Mouse (Mus musculus) CD4-positive, CD25-positive, alpha-beta regulatory T cell, adult 2 months (primary cell): ENCODE measurements around the gene Setd3.
A peak's percentile ranks its signal among the peaks of the same experiment; 100 is the strongest.

ENCODE experiments used
- DNase-seq: peaks from one replicate; pipeline ENCODE4 v3.0.0-alpha.2; 2012; ENCODE audit warnings: low read depth, low spot score

Setd3 gene

DNA sequence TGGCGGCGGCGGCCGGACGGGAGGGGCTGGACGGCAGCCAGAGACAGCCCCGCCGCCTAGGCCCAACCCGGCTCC is at the start of gene Setd3:
TSS of gene Setd3 (minus strand) at position 69 of the 75 bp plus-strand sequence.
- DNase-seq, result no peak

- DNase-seq, result no peak
These were observed 48.4 kb upstream of the Setd3 start for GRCm38 (mm10) chr12:108227527-108227926.

GRCm38 (mm10) chr12:108226941-108227340 is 47.8 kb upstream of the Setd3 start:
- no peak for DNase-seq

- DNase-seq, result no peak
These were observed 47.1 kb upstream of the Setd3 start for GRCm38 (mm10) chr12:108226216-108226615.

GRCm38 (mm10) chr12:108225781-108226180 is 46.7 kb upstream of the Setd3 start:
- DNase-seq, result no peak

- DNase-seq, result no peak
These were observed 44.2 kb upstream of the Setd3 start for GRCm38 (mm10) chr12:108223357-108223756.

DNA sequence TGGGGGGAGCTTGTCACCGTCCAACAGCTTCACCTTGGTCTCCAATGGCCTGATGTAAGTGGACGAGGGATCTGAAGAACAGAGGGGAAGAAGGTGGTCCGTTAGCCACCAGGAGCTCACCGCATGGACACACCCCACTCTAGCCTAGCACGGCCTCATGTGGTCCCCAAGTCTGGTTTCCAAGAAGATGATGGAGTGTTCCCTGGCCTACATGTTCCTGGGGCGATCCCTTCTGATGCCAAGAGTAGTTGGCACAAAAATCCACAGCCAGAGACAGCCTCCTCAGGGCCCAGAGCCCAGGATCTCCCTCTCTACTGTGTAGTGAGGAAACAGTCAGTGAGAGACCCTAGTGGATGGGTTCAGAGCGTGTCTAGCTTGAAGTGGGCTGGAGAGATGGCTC is 42.6 kb upstream of the Setd3 start:
- DNase-seq, result no peak

GRCm38 (mm10) chr12:108221206-108221605 is 42.1 kb upstream of the Setd3 start:
- DNase-seq, result no peak

DNA sequence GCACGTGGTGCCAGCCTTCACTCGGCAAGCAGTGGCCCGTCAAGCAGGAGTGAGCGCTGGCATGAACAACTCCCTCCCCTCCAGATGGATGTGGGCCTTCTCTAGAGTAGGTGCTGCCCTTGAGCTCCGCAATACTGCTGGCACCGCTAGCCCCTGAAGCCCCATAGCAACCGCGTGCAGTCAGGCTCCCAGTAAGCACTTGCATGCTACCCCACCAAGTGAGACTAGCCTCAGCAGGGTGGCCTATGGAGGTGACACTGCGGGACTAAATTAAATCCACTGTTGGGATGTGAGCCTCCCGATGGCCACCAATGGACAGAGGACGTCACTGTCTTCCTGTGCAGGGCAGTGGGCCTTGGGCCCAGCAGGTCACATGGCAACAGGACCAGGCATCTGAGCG is 41.5 kb upstream of the Setd3 start:
- no peak for DNase-seq

GRCm38 (mm10) chr12:108219825-108220616 is 40.9 kb upstream of the Setd3 start:
- DNase-seq, result no peak

- DNase-seq, result no peak
These were observed 40.0 kb upstream of the Setd3 start for GRCm38 (mm10) chr12:108219163-108219562.

- DNase-seq, result peak; percentile 64
These were observed 38.5 kb upstream of the Setd3 start for GRCm38 (mm10) chr12:108217572-108217971.

DNA sequence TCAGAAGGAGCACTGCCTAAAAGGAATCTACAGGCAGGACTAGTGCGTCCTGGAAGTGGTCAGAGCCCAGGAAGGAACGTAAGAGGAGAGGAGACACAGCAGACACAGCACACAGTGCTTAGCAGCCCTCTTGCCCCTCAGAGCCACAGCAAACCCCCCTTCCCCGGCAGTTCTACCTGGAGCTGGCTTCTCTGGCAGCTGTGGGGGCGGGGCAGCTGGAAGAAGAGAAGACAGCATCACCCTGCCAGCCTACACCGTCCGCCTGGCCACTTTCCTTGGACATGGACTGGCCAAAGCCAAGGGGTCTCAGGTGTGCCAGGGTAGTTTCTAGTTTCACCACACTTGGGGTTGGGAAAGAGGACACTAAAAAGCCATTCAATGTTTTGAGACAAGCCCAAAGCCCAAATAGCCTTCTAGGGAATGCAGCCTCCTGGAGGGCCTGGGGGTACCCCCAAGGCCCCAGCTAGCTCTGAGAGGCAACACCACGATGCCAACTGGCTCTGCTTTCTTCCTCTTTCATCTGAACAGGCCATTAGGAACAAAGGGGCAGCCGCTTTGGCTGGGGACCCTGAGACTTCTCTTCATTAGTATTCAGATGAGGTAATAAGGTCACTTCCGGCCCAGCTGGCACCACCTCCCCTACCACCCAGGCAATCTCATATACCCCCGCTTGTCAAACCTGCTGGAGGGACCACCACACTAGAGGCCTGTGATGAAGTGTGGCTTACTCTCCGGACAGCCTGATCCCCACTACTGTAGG is 37.7 kb upstream of the Setd3 start:
- DNase-seq, result no peak

DNA sequence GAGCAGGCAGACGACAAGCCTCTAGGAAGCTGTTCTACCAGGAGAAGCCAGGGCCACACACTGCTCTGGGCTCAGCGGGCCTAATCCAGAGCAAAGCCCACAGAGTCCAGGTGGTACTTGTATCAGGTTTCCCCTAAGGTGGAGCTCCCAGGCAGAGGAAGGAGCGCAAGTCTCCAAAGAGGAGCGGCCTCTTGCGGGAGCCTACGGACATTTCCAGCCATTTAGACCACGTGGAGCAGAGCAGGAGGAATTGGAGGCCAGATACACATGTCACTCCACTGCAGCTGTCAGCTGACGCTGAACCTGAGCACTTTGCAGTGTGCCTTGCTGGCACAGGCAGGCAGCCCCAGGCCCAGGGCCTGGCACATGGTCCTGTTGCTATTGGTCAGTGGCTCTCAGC is 36.0 kb upstream of the Setd3 start:
- DNase-seq, result no peak

GRCm38 (mm10) chr12:108213090-108214041 is 34.3 kb upstream of the Setd3 start:
- no peak for DNase-seq

GRCm38 (mm10) chr12:108212476-108212875 is 33.4 kb upstream of the Setd3 start:
- DNase-seq, result no peak

DNA sequence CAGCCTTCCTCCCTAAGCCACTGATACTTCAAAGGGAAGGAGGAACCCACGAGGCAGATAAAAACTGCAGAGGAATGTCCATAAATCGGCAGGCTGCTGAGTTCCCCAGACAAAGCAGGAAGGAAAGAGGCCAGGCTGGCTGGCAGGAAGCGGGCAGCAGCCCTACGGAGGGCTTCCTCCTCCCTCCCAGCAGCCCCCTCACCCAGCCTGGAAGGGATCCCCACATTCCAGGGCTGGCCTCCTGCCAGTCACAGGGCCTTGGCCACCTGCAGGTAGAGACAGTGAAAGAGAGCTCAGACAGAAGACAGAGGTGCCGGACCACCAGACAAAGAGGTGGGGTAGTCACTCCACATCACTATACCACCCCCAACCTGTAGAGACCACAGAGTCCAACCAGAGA is 33.0 kb upstream of the Setd3 start:
- no peak for DNase-seq

GRCm38 (mm10) chr12:108210623-108211022 is 31.5 kb upstream of the Setd3 start:
- DNase-seq, result no peak

GRCm38 (mm10) chr12:108208726-108209438 is 29.8 kb upstream of the Setd3 start:
- peak; percentile 73 for DNase-seq

GRCm38 (mm10) chr12:108208216-108208615 is 29.1 kb upstream of the Setd3 start:
- no peak for DNase-seq

GRCm38 (mm10) chr12:108206641-108207040 is 27.5 kb upstream of the Setd3 start:
- DNase-seq, result peak; percentile 79

- peak; percentile 65 for DNase-seq
These were observed 25.9 kb upstream of the Setd3 start for GRCm38 (mm10) chr12:108204978-108205377.
